Mouse (Mus musculus) intestine, embryonic 16.5 days (tissue): ENCODE results near the gene Izumo2. TPM values are rescaled to one million over a fixed set of nuclear protein-coding genes. Genes with fewer than 3 reads are reported as not detected.

Source experiments
- ATAC-seq: fragments of 200-750 bp; cut with Nextera tagmentation; 2 replicates; pipeline ENCODE4 v1.8.0; 2017; ENCODE audit warnings: moderate TSS enrichment, moderate library complexity
- H3K27ac ChIP-seq: fragments of 300-500 bp; sonication (generic); 2 replicates; pipeline ENCODE4 v1.5.1; 2014; ENCODE audit warnings: mild to moderate bottlenecking, low read length
- H3K27me3 ChIP-seq: fragments of 300-500 bp; sonication (generic); replicated peaks from 2 replicates; pipeline ENCODE4 v1.6.1; 2014; ENCODE audit warnings: low read length, control low read depth, mixed read lengths; ENCODE audit not compliant: control insufficient read depth, insufficient read depth
- H3K36me3 ChIP-seq: fragments of 300-500 bp; sonication (generic); 2 replicates; pipeline ENCODE4 v1.6.1; 2014; ENCODE audit warnings: low read length, control low read depth; ENCODE audit not compliant: control insufficient read depth, insufficient read depth
- H3K4me1 ChIP-seq: fragments of 300-500 bp; sonication (generic); 2 replicates; pipeline ENCODE4 v1.6.1; 2014; ENCODE audit warnings: low read length, control low read depth, mixed read lengths; ENCODE audit not compliant: control insufficient read depth, insufficient read depth
- H3K4me2 ChIP-seq: fragments of 300-500 bp; sonication (generic); 2 replicates; pipeline ENCODE4 v1.6.1; 2014; ENCODE audit warnings: low read depth, low read length, control low read depth
- H3K4me3 ChIP-seq: fragments of 300-500 bp; sonication (generic); 2 replicates; pipeline ENCODE4 v1.5.1; 2014; ENCODE audit warnings: mild to moderate bottlenecking, low read length
- H3K9ac ChIP-seq: fragments of 300-500 bp; sonication (generic); 2 replicates; pipeline ENCODE4 v1.6.1; 2014; ENCODE audit warnings: low read depth, low read length
- H3K9me3 ChIP-seq: fragments of 300-500 bp; sonication (generic); 2 replicates; pipeline ENCODE4 v1.6.1; 2016; ENCODE audit warnings: low read length, control low read depth; ENCODE audit not compliant: control insufficient read depth
- WGBS: fragments of 180-500 bp; shearing (Covaris S2); extraction: QIAGEN DNeasy Blood & Tissue Kit; methylation state at CpG from one replicate; pipeline ENCODE4 v1.1.7; 2014; 5-methylcytosine and 5-hydroxymethylcytosine counted together
- polyA plus RNA-seq: library from polyadenylated mRNA; unstranded; fragments of >200 nt; fragmentation: Nextera tagmentation; extraction: Ambion mirVana; gene quantifications from 2 replicates; pipeline ENCODE4 v1.2.1, GENCODE M21; 2015

The Izumo2 gene
- not detected in 2 replicates for polyA plus RNA-seq

GRCm38 (mm10) chr7:44708574-44708973 lies at the start of gene Izumo2:
Gene Izumo2 (plus strand): TSS chr7:44708742.
- ATAC-seq = no peak
- H3K9me3 ChIP-seq = 0 out of 2 replicates have a peak, but pooled peaks cover 4% of the 10 kb centered on the region
- H3K27me3 ChIP-seq = no peaks in the 10 kb centered on the region
- H3K9ac ChIP-seq = no peak within 1 kb of the TSS
- no peaks in the 10 kb centered on the region for H3K4me1 ChIP-seq
- 73% methylated on average over 14 of the region's 14 CpGs for WGBS
- no peaks in the 10 kb centered on the region for H3K36me3 ChIP-seq
- no peak within 1 kb of the TSS for H3K4me3 ChIP-seq
- H3K4me2 ChIP-seq = no peak within 1 kb of the TSS
- no peak within 1 kb of the TSS for H3K27ac ChIP-seq

- no peaks in the 10 kb centered on the region for H3K27me3 ChIP-seq
- H3K36me3 ChIP-seq = no peaks in the 10 kb centered on the region; the same call in 1 of the 2 replicates
- WGBS = 79% methylated on average over 5 of the region's 5 CpGs
- H3K4me2 ChIP-seq = no peak overlapping the region
- no peak overlapping the region for H3K9ac ChIP-seq
- no peak for ATAC-seq
- H3K4me1 ChIP-seq = peaks cover 10% of the 10 kb centered on the region
- H3K4me3 ChIP-seq = no peak overlapping the region
- no peaks in the 10 kb centered on the region for H3K9me3 ChIP-seq
- no peak overlapping the region for H3K27ac ChIP-seq
These were observed 47.3 kb upstream of the Izumo2 start for GRCm38 (mm10) chr7:44661219-44661618.

- ATAC-seq = peak; percentile 91
- H3K27ac ChIP-seq = no peak overlapping the region
- H3K4me3 ChIP-seq = no peak overlapping the region
- H3K36me3 ChIP-seq = no peaks in the 10 kb centered on the region; the same call in 1 of the 2 replicates
- WGBS = 10% methylated on average over 8 of the region's 8 CpGs
- 0 out of 2 replicates have a peak overlapping the region, but pooled peaks have one; percentile 43 for H3K4me2 ChIP-seq
- H3K9me3 ChIP-seq = no peaks in the 10 kb centered on the region
- H3K9ac ChIP-seq = peak overlapping the region; percentile 31; the same call in 1 of the 2 replicates
- H3K27me3 ChIP-seq = no peaks in the 10 kb centered on the region
- H3K4me1 ChIP-seq = peaks cover 10% of the 10 kb centered on the region
These were observed 46.4 kb upstream of the Izumo2 start for GRCm38 (mm10) chr7:44662168-44662567.

GRCm38 (mm10) chr7:44662569-44662968 lies 46.0 kb upstream of the Izumo2 start:
- no peaks in the 10 kb centered on the region for H3K27me3 ChIP-seq
- H3K9ac ChIP-seq = peak overlapping the region; percentile 31; the same call in 1 of the 2 replicates
- peaks cover 10% of the 10 kb centered on the region for H3K4me1 ChIP-seq
- H3K36me3 ChIP-seq = no peaks in the 10 kb centered on the region; the same call in 1 of the 2 replicates
- no peaks in the 10 kb centered on the region for H3K9me3 ChIP-seq
- WGBS = 8% methylated on average over 3 of the region's 3 CpGs
- 0 out of 2 replicates have a peak overlapping the region, but pooled peaks have one; percentile 43 for H3K4me2 ChIP-seq
- H3K27ac ChIP-seq = no peak overlapping the region
- H3K4me3 ChIP-seq = no peak overlapping the region
- ATAC-seq = peak; percentile 12; the same call in 1 of the 2 replicates

GRCm38 (mm10) chr7:44663546-44663945 lies 45.0 kb upstream of the Izumo2 start:
- Histone ChIP-seq H3K4me3 (no peak overlapping the region), H3K36me3 (no peaks in the 10 kb centered on the region; the same call in 1 of the 2 replicates), H3K9me3 (no peaks in the 10 kb centered on the region), H3K9ac (no peak overlapping the region), H3K27me3 (no peaks in the 10 kb centered on the region), H3K27ac (no peak overlapping the region), H3K4me2 (no peak overlapping the region), H3K4me1 (peaks cover 10% of the 10 kb centered on the region)
- ATAC-seq = no peak
- WGBS = 82% methylated on average over 5 of the region's 5 CpGs

- H3K27ac ChIP-seq = no peak overlapping the region
- no peak for ATAC-seq
- H3K36me3 ChIP-seq = no peaks in the 10 kb centered on the region; the same call in 1 of the 2 replicates
- WGBS = 36% methylated on average over 11 of the region's 11 CpGs
- peaks cover 10% of the 10 kb centered on the region for H3K4me1 ChIP-seq
- H3K4me2 ChIP-seq = no peak overlapping the region
- H3K9ac ChIP-seq = no peak overlapping the region
- no peaks in the 10 kb centered on the region for H3K27me3 ChIP-seq
- no peak overlapping the region for H3K4me3 ChIP-seq
- H3K9me3 ChIP-seq = no peaks in the 10 kb centered on the region
These were observed 43.8 kb upstream of the Izumo2 start for GRCm38 (mm10) chr7:44664731-44665130.

- 79% methylated on average over 2 of the region's 2 CpGs for WGBS
- Histone ChIP-seq H3K4me1 (peaks cover 16% of the 10 kb centered on the region), H3K27me3 (peaks cover 6% of the 10 kb centered on the region; the same call in 1 of the 2 replicates), H3K9ac (no peak overlapping the region), H3K9me3 (no peaks in the 10 kb centered on the region), H3K4me2 (peak overlapping the region; percentile 53; the same call in 1 of the 2 replicates), H3K4me3 (no peak overlapping the region), H3K36me3 (no peaks in the 10 kb centered on the region), H3K27ac (no peak overlapping the region)
- no peak for ATAC-seq
These were observed 42.1 kb upstream of the Izumo2 start for GRCm38 (mm10) chr7:44666462-44666861.

- peaks cover 10% of the 10 kb centered on the region for H3K4me1 ChIP-seq
- WGBS = 58% methylated on average over 13 of the region's 13 CpGs
- H3K27ac ChIP-seq = peak overlapping the region; percentile 98
- peaks cover 6% of the 10 kb centered on the region; the same call in 1 of the 2 replicates for H3K27me3 ChIP-seq
- ATAC-seq = peak; percentile 82
- no peaks in the 10 kb centered on the region for H3K36me3 ChIP-seq
- peak overlapping the region; percentile 54 for H3K4me3 ChIP-seq
- H3K9me3 ChIP-seq = no peaks in the 10 kb centered on the region
- H3K4me2 ChIP-seq = peak overlapping the region; percentile 53
- peak overlapping the region; percentile 75 for H3K9ac ChIP-seq
These were observed 40.4 kb upstream of the Izumo2 start for GRCm38 (mm10) chr7:44667996-44668738.

- no peaks in the 10 kb centered on the region for H3K36me3 ChIP-seq
- H3K9me3 ChIP-seq = no peaks in the 10 kb centered on the region
- peak; percentile 49 for ATAC-seq
- peaks cover 6% of the 10 kb centered on the region; the same call in 1 of the 2 replicates for H3K27me3 ChIP-seq
- H3K4me3 ChIP-seq = peak overlapping the region; percentile 54
- H3K9ac ChIP-seq = peak overlapping the region; percentile 75
- 9% methylated on average over 21 of the region's 21 CpGs for WGBS
- H3K27ac ChIP-seq = peak overlapping the region; percentile 98
- H3K4me2 ChIP-seq = peak overlapping the region; percentile 53; the same call in 1 of the 2 replicates
- peaks cover 10% of the 10 kb centered on the region for H3K4me1 ChIP-seq
These were observed 39.4 kb upstream of the Izumo2 start for GRCm38 (mm10) chr7:44669103-44669502.
